Mouse (Mus musculus) midbrain, embryonic 12.5 days (tissue): Measurements from ENCODE around the gene Rhno1. TPM values are rescaled to one million over a fixed set of nuclear protein-coding genes. Genes with fewer than 3 reads are reported as not detected.

ENCODE experiments used
- ATAC-seq: fragments of 200-750 bp; cut with Nextera tagmentation; 2 replicates; pipeline ENCODE4 v1.8.0; 2017; ENCODE audit warnings: low read depth, moderate TSS enrichment, moderate library complexity; ENCODE audit not compliant: low FRiP score
- H3K27ac ChIP-seq: fragments of 300-500 bp; sonication (generic); replicated peaks from 2 replicates; pipeline ENCODE4 v1.5.1; 2016; ENCODE audit warnings: mild to moderate bottlenecking
- H3K27me3 ChIP-seq: fragments of 300-500 bp; sonication (generic); 2 replicates; pipeline ENCODE4 v1.6.1; 2016; ENCODE audit warnings: mild to moderate bottlenecking
- H3K36me3 ChIP-seq: fragments of 300-500 bp; sonication (generic); 2 replicates; pipeline ENCODE4 v1.6.1; 2016
- H3K4me1 ChIP-seq: fragments of 300-500 bp; sonication (generic); 2 replicates; pipeline ENCODE4 v1.6.1; 2016
- H3K4me2 ChIP-seq: fragments of 300-500 bp; sonication (generic); replicated peaks from 2 replicates; pipeline ENCODE4 v1.6.1; 2016; ENCODE audit warnings: mild to moderate bottlenecking, moderate library complexity
- H3K4me3 ChIP-seq: fragments of 300-500 bp; sonication (generic); 2 replicates; pipeline ENCODE4 v1.5.1; 2016; ENCODE audit warnings: mild to moderate bottlenecking
- H3K9ac ChIP-seq: fragments of 300-500 bp; sonication (generic); replicated peaks from 2 replicates; pipeline ENCODE4 v1.6.1; 2016; ENCODE audit warnings: mild to moderate bottlenecking, moderate library complexity
- H3K9me3 ChIP-seq: fragments of 300-500 bp; sonication (generic); 2 replicates; pipeline ENCODE4 v1.6.1; 2016; ENCODE audit warnings: mild to moderate bottlenecking
- WGBS: fragments of 180-500 bp; shearing (Covaris S2); methylation state at CpG from one replicate; pipeline ENCODE4 v1.1.7; 2016; 5-methylcytosine and 5-hydroxymethylcytosine counted together
- polyA plus RNA-seq: library from polyadenylated mRNA; unstranded; fragments of >200 nt; fragmentation: Nextera tagmentation; extraction: Ambion mirVana; gene quantifications from 2 replicates; pipeline ENCODE4 v1.2.1, GENCODE M21; 2016

Rhno1 gene
- polyA plus RNA-seq, 1 experiment from 2014 or later = 171 TPM

- Histone ChIP-seq H3K27ac (no peak overlapping the region), H3K4me1 (no peaks in the 10 kb centered on the region), H3K9me3 (no peaks in the 10 kb centered on the region), H3K27me3 (no peaks in the 10 kb centered on the region), H3K9ac (no peak overlapping the region), H3K4me3 (no peak overlapping the region), H3K4me2 (no peak overlapping the region), H3K36me3 (no peaks in the 10 kb centered on the region)
- ATAC-seq = no peak
- WGBS = 81% methylated on average over 7 of the region's 8 CpGs
Observed at GRCm38 (mm10) chr6:128315597-128315996, 47.1 kb downstream of the Rhno1 start.

GRCm38 (mm10) chr6:128314796-128315195 lies 47.9 kb downstream of the Rhno1 start:
- Histone ChIP-seq H3K27me3 (no peaks in the 10 kb centered on the region), H3K36me3 (no peaks in the 10 kb centered on the region), H3K4me2 (no peak overlapping the region), H3K27ac (no peak overlapping the region), H3K4me1 (no peaks in the 10 kb centered on the region), H3K4me3 (no peak overlapping the region), H3K9me3 (no peaks in the 10 kb centered on the region), H3K9ac (no peak overlapping the region)
- no peak for ATAC-seq
- WGBS = 86% methylated on average over 6 of the region's 6 CpGs

GRCm38 (mm10) chr6:128308311-128308710 lies 54.4 kb downstream of the Rhno1 start:
- WGBS = 31% methylated on average over 4 of the region's 4 CpGs
- no peaks in the 10 kb centered on the region for H3K4me1 ChIP-seq
- H3K27ac ChIP-seq = no peak overlapping the region
- H3K9ac ChIP-seq = no peak overlapping the region
- no peak overlapping the region for H3K4me2 ChIP-seq
- no peaks in the 10 kb centered on the region for H3K9me3 ChIP-seq
- no peak overlapping the region for H3K4me3 ChIP-seq
- peak; percentile 23; the same call in 1 of the 2 replicates for ATAC-seq
- no peaks in the 10 kb centered on the region for H3K36me3 ChIP-seq
- no peaks in the 10 kb centered on the region; the same call in 1 of the 2 replicates for H3K27me3 ChIP-seq

Other genes with a start within 250 kb of the Rhno1 start
- gene Tspan9, start 219.3 kb downstream of the Rhno1 start, polyA plus RNA-seq = 36.1 and 39.0 TPM in 2 replicates
- gene Tead4, start 62.1 kb downstream of the Rhno1 start, polyA plus RNA-seq = 0.93 and 1.5 TPM in 2 replicates
- gene Tulp3, start 7.1 kb downstream of the Rhno1 start, polyA plus RNA-seq = 19.0 and 19.7 TPM in 2 replicates
- 61.0 and 67.7 TPM in 2 replicates for gene Foxm1, start 56 bp upstream of the Rhno1 start, polyA plus RNA-seq
- 0.55 and 0.71 TPM in 2 replicates for gene Tex52, start 12.5 kb upstream of the Rhno1 start, polyA plus RNA-seq
- gene Gm44596, start 12.6 kb upstream of the Rhno1 start, polyA plus RNA-seq = not detected in 2 replicates
- gene Nrip2, start 36.4 kb upstream of the Rhno1 start, polyA plus RNA-seq = 4.1 and 5.4 TPM in 2 replicates
- gene Itfg2, start 62.0 kb upstream of the Rhno1 start, polyA plus RNA-seq = 39.2 TPM in 2 replicates
- 496 and 515 TPM in 2 replicates for gene Fkbp4, start 75.8 kb upstream of the Rhno1 start, polyA plus RNA-seq
- not detected in 2 replicates for gene Pzp, start 163.8 kb upstream of the Rhno1 start, polyA plus RNA-seq
- not detected in 2 replicates for gene A2ml1, start 218.7 kb upstream of the Rhno1 start, polyA plus RNA-seq